Mouse (Mus musculus) heart, adult 2 months (tissue): ENCODE measurements at regions not wholly inside any gene's neighbourhood (a gene's known extent, or its start where the extent isn't known, plus 50 kb on each side); places are given as distances from the start of the nearest gene placed in this dataset.

Experiments
- CTCF ChIP-seq: fragments of 200-600 bp; IDR thresholded peaks from 2 replicates; pipeline ENCODE4 v1.8.1; 2022; ENCODE audit warnings: antibody characterized with exemption, mild to moderate bottlenecking, moderate library complexity
- EP300 ChIP-seq: fragments of 200-500 bp; IDR thresholded peaks from 2 replicates; pipeline ENCODE4 v1.6.1; 2011; ENCODE audit warnings: low read depth, low read length, control low read depth; ENCODE audit not compliant: insufficient read depth
- POLR2A ChIP-seq: fragments of 200-500 bp; IDR thresholded peaks from 2 replicates; pipeline ENCODE4 v1.6.1; 2011; ENCODE audit warnings: mild to moderate bottlenecking, low read depth, low read length, control low read depth; ENCODE audit not compliant: insufficient read depth

DNA sequence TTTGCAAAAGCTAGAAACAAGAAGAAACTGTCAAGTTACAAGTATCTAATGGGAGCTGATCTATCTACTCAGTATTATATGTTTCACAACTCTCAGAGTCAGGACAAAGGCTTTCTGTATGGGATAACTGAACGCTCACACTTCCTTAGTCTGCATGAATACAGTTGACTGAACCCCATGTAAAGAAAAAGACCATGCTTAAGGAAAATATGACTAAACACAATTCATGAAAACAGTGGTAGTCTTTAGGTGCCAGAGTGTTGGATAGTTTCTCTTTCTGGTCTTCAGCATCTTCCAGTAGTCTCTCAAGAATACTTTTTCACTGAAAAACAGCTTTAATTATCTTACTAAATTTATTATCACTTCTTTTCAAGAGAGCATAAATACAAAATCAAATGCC, 78.7 kb upstream of the Klf6 start:
- TF ChIP-seq CTCF (no peak), POLR2A (no peak), EP300 (no peak)
